Mouse (Mus musculus): ENCODE measurements at regions not wholly inside any gene's neighbourhood (a gene's known extent, or its start where the extent isn't known, plus 50 kb on each side); places are given as distances from the start of the nearest gene placed in this dataset.
A peak's percentile ranks its signal among the peaks of the same experiment; 100 is the strongest.

- no peak for DNase-seq
Measured at GRCm38 (mm10) chr8:75353786-75354185, 52.6 kb downstream of the Gm10358 start.

- no peak for DNase-seq
Measured at GRCm38 (mm10) chr8:75350141-75350540, 56.2 kb downstream of the Gm10358 start.

- DNase-seq: no peak
Measured at GRCm38 (mm10) chr8:75348047-75348446, 58.3 kb downstream of the Gm10358 start.

- DNase-seq: no peak
Measured at GRCm38 (mm10) chr8:75320614-75321013, 85.8 kb downstream of the Gm10358 start.

- DNase-seq: no peak
Measured at GRCm38 (mm10) chr8:75318526-75318925, 87.9 kb downstream of the Gm10358 start.

GRCm38 (mm10) chr8:75315886-75316285 is 90.5 kb downstream of the Gm10358 start:
- DNase-seq: peak; percentile 29

GRCm38 (mm10) chr8:75309463-75309862 is 95.7 kb downstream of the Rasd2 start:
- DNase-seq: no peak

- DNase-seq: no peak
Measured at GRCm38 (mm10) chr8:75291921-75292320, 78.2 kb downstream of the Rasd2 start.

- DNase-seq: no peak
Measured at GRCm38 (mm10) chr8:75289933-75290332, 76.2 kb downstream of the Rasd2 start.

Data from gastrocnemius, postnatal 10 days (tissue).